Mouse (Mus musculus) kidney, postnatal 0 days (tissue): ENCODE data around the gene Myo1h. TPM values are rescaled to one million over a fixed set of nuclear protein-coding genes. Genes with fewer than 3 reads are reported as not detected.
A peak's percentile ranks its signal among the peaks of the same experiment; 100 is the strongest.

Experiments
- ATAC-seq: fragments of 200-750 bp; cut with Nextera tagmentation; replicated peaks from 2 replicates; pipeline ENCODE4 v1.8.0; 2017; ENCODE audit warnings: low read depth, moderate number of reproducible peaks, moderate TSS enrichment, moderate library complexity; ENCODE audit not compliant: low FRiP score
- DNase-seq: peaks from one replicate; pipeline ENCODE4 v3.0.0-alpha.2; 2016; ENCODE audit warnings: low spot score
- H3K27ac ChIP-seq: fragments of 300-500 bp; sonication (generic); 2 replicates; pipeline ENCODE4 v1.5.1; 2014; ENCODE audit warnings: mild to moderate bottlenecking
- H3K27me3 ChIP-seq: fragments of 300-500 bp; sonication (generic); 2 replicates; pipeline ENCODE4 v1.6.1; 2014; ENCODE audit warnings: low read length, mixed read lengths; ENCODE audit not compliant: insufficient read depth
- H3K36me3 ChIP-seq: fragments of 300-500 bp; sonication (generic); 2 replicates; pipeline ENCODE4 v1.6.1; 2014; ENCODE audit warnings: low read length, mixed read lengths; ENCODE audit not compliant: insufficient read depth
- H3K4me1 ChIP-seq: fragments of 300-500 bp; sonication (generic); replicated peaks from 2 replicates; pipeline ENCODE4 v1.6.1; 2014; ENCODE audit warnings: antibody characterized with exemption, low read length, mixed read lengths; ENCODE audit not compliant: insufficient read depth
- H3K4me2 ChIP-seq: fragments of 300-500 bp; sonication (generic); 2 replicates; pipeline ENCODE4 v1.6.1; 2014; ENCODE audit warnings: mild to moderate bottlenecking, low read length, moderate library complexity, mixed read lengths
- H3K4me3 ChIP-seq: fragments of 300-500 bp; sonication (generic); replicated peaks from 2 replicates; pipeline ENCODE4 v1.5.1; 2014; ENCODE audit warnings: low read depth, low read length
- H3K9ac ChIP-seq: fragments of 300-500 bp; sonication (generic); 2 replicates; pipeline ENCODE4 v1.6.1; 2014; ENCODE audit warnings: low read depth, low read length
- H3K9me3 ChIP-seq: fragments of 300-500 bp; sonication (generic); replicated peaks from 2 replicates; pipeline ENCODE4 v1.6.1; 2016; ENCODE audit warnings: low read length, inconsistent platforms, mixed read lengths
- CTCF ChIP-seq: IDR thresholded peaks from 2 replicates; pipeline ENCODE4 v1.5.1; 2016; ENCODE audit warnings: antibody characterized with exemption, low read depth, mild to moderate bottlenecking, moderate library complexity
- whole genome bisulfite sequencing: fragments of 180-500 bp; shearing (Covaris S2); extraction: QIAGEN DNeasy Blood & Tissue Kit; methylation state at CpG from one replicate; pipeline ENCODE4 v1.1.7; 2014; 5-methylcytosine and 5-hydroxymethylcytosine counted together
- polyA plus RNA-seq: library from polyadenylated mRNA; unstranded; fragments of >200 nt; fragmentation: Nextera tagmentation; extraction: Ambion mirVana; gene quantifications from 2 replicates; pipeline ENCODE4 v1.2.1, GENCODE M21; 2015

Gene Myo1h
- polyA plus RNA-seq, 1 experiment from 2014 or later, result 1.4 TPM

- WGBS, result 58% methylated on average over 22 of the region's 22 CpGs
Measured at GRCm38 (mm10) chr5:114299156-114299855, 10.3 kb downstream of the Myo1h start.

GRCm38 (mm10) chr5:114299883-114300610 lies 11.1 kb downstream of the Myo1h start:
- H3K4me3 ChIP-seq, result no peak overlapping the region
- DNase-seq (no peak), ATAC-seq (no peak)
- TF ChIP-seq CTCF, result no peak
- no peaks in the 10 kb centered on the region for H3K4me1 ChIP-seq
- no peak overlapping the region for H3K9ac ChIP-seq
- H3K4me2 ChIP-seq, result no peak overlapping the region
- 84% methylated on average over 24 of the region's 24 CpGs for WGBS
- H3K27ac ChIP-seq, result no peak overlapping the region
- H3K9me3 ChIP-seq, result no peaks in the 10 kb centered on the region
- no peaks in the 10 kb centered on the region for H3K36me3 ChIP-seq
- no peaks in the 10 kb centered on the region for H3K27me3 ChIP-seq

More at GRCm38 (mm10) chr5:114299156-114299855, 10.3 kb downstream of the Myo1h start:
- no peaks in the 10 kb centered on the region for H3K27me3 ChIP-seq
- H3K4me3 ChIP-seq, result no peak overlapping the region
- DNase-seq (no peak), ATAC-seq (no peak)
- H3K4me1 ChIP-seq, result no peaks in the 10 kb centered on the region
- no peak overlapping the region for H3K4me2 ChIP-seq
- H3K27ac ChIP-seq, result no peak overlapping the region
- H3K36me3 ChIP-seq, result no peaks in the 10 kb centered on the region
- TF ChIP-seq CTCF, result no peak
- no peaks in the 10 kb centered on the region for H3K9me3 ChIP-seq
- no peak overlapping the region for H3K9ac ChIP-seq

GRCm38 (mm10) chr5:114303166-114303565 lies 14.2 kb downstream of the Myo1h start:
- TF ChIP-seq CTCF, result no peak
- 69% methylated on average over 6 of the region's 6 CpGs for WGBS

GRCm38 (mm10) chr5:114306496-114306895 lies 17.5 kb downstream of the Myo1h start:
- no peaks in the 10 kb centered on the region for H3K27me3 ChIP-seq
- DNase-seq, result no peak
- H3K4me1 ChIP-seq, result no peaks in the 10 kb centered on the region
- TF ChIP-seq CTCF, result no peak
- H3K9ac ChIP-seq, result no peak overlapping the region
- no peak overlapping the region for H3K4me3 ChIP-seq
- no peak for ATAC-seq
- no peaks in the 10 kb centered on the region for H3K9me3 ChIP-seq
- H3K4me2 ChIP-seq, result no peak overlapping the region
- 26% methylated on average over 5 of the region's 5 CpGs for WGBS
- no peak overlapping the region for H3K27ac ChIP-seq
- no peaks in the 10 kb centered on the region for H3K36me3 ChIP-seq

More at GRCm38 (mm10) chr5:114303166-114303565, 14.2 kb downstream of the Myo1h start:
- no peaks in the 10 kb centered on the region for H3K27me3 ChIP-seq
- H3K9ac ChIP-seq, result no peak overlapping the region
- DNase-seq, result no peak
- no peak overlapping the region for H3K4me2 ChIP-seq
- H3K4me3 ChIP-seq, result no peak overlapping the region
- no peaks in the 10 kb centered on the region for H3K9me3 ChIP-seq
- H3K36me3 ChIP-seq, result no peaks in the 10 kb centered on the region
- no peak overlapping the region for H3K27ac ChIP-seq
- no peak for ATAC-seq
- H3K4me1 ChIP-seq, result no peaks in the 10 kb centered on the region

GRCm38 (mm10) chr5:114308765-114309679 lies 20.1 kb downstream of the Myo1h start:
- Histone ChIP-seq H3K4me3 (peak overlapping the region; percentile 3; the same call in 1 of the 2 replicates), H3K27ac (no peak overlapping the region), H3K4me1 (no peaks in the 10 kb centered on the region), H3K4me2 (peak overlapping the region; percentile 45), H3K36me3 (no peaks in the 10 kb centered on the region), H3K9me3 (no peaks in the 10 kb centered on the region), H3K27me3 (no peaks in the 10 kb centered on the region), H3K9ac (peak overlapping the region; percentile 28; the same call in 1 of the 2 replicates)
- WGBS, result 47% methylated on average over 18 of the region's 18 CpGs
- DNase-seq (peak; percentile 92), ATAC-seq (0 out of 2 replicates have a peak, but pooled peaks have one; percentile 38)
- TF ChIP-seq CTCF, result peak; percentile 83

GRCm38 (mm10) chr5:114309680-114310036 lies 20.7 kb downstream of the Myo1h start:
- Histone ChIP-seq H3K4me2 (peak overlapping the region; percentile 45), H3K27me3 (no peaks in the 10 kb centered on the region), H3K9me3 (no peaks in the 10 kb centered on the region), H3K9ac (peak overlapping the region; percentile 28; the same call in 1 of the 2 replicates), H3K36me3 (no peaks in the 10 kb centered on the region), H3K27ac (no peak overlapping the region), H3K4me1 (no peaks in the 10 kb centered on the region), H3K4me3 (peak overlapping the region; percentile 3; the same call in 1 of the 2 replicates)
- ATAC-seq, result no peak
- 39% methylated on average over 11 of the region's 11 CpGs for WGBS
- DNase-seq, result no peak
- no peak for TF ChIP-seq CTCF
